Mouse (Mus musculus) adrenal gland, adult 18-20 months (tissue): ENCODE data around the gene Arhgef10l. TPM values are rescaled to one million over a fixed set of nuclear protein-coding genes. Genes with fewer than 3 reads are reported as not detected.

ENCODE experiments used
- DNase-seq, 2 experiments: peaks; one replicate each; pipeline ENCODE4 v3.0.0; 2021 to 2022; ENCODE audit warnings: low spot score in 2 of 2
- total RNA-seq, 2 experiments: library from RNA; stranded (reverse); gene quantifications; 1 replicate in 1 of 2; 2 replicates in 1 of 2; pipeline ENCODE4 v1.2.3; 2021

Gene Arhgef10l
- total RNA-seq, 2 experiments from 2014 or later, result 6.7 to 10.7 TPM

GRCm38 (mm10) chr4:140662453-140662852, 3.4 kb downstream of the Arhgef10l start:
- DNase-seq, result no peak

- DNase-seq, result no peak
These were observed 4.3 kb downstream of the Arhgef10l start for GRCm38 (mm10) chr4:140661406-140662022.

GRCm38 (mm10) chr4:140657681-140658575, 7.9 kb downstream of the Arhgef10l start:
- DNase-seq, result peak; percentile 60 to 67

GRCm38 (mm10) chr4:140656529-140656928, 9.3 kb downstream of the Arhgef10l start:
- DNase-seq, result no peak

GRCm38 (mm10) chr4:140654798-140655197, 11.0 kb downstream of the Arhgef10l start:
- no peak for DNase-seq

- no peak for DNase-seq
These were observed 11.8 kb downstream of the Arhgef10l start for GRCm38 (mm10) chr4:140653835-140654583.

GRCm38 (mm10) chr4:140649731-140650130, 16.1 kb downstream of the Arhgef10l start:
- DNase-seq, result no peak

- DNase-seq, result no peak
These were observed 16.6 kb downstream of the Arhgef10l start for GRCm38 (mm10) chr4:140649207-140649591.

GRCm38 (mm10) chr4:140648443-140649206, 17.2 kb downstream of the Arhgef10l start:
- peak in 1 of 2 experiments; percentile 37 for DNase-seq

GRCm38 (mm10) chr4:140647711-140648421, 17.9 kb downstream of the Arhgef10l start:
- DNase-seq, result no peak

- DNase-seq, result no peak
These were observed 20.2 kb downstream of the Arhgef10l start for GRCm38 (mm10) chr4:140645638-140646037.

GRCm38 (mm10) chr4:140644701-140645100, 21.1 kb downstream of the Arhgef10l start:
- DNase-seq, result no peak

GRCm38 (mm10) chr4:140644276-140644675, 21.5 kb downstream of the Arhgef10l start:
- DNase-seq, result no peak

- no peak for DNase-seq
These were observed 23.4 kb downstream of the Arhgef10l start for GRCm38 (mm10) chr4:140642378-140642777.

- DNase-seq, result no peak
These were observed 24.3 kb downstream of the Arhgef10l start for GRCm38 (mm10) chr4:140641414-140641918.

GRCm38 (mm10) chr4:140640668-140641067, 25.1 kb downstream of the Arhgef10l start:
- no peak for DNase-seq

- DNase-seq, result no peak
These were observed 25.6 kb downstream of the Arhgef10l start for GRCm38 (mm10) chr4:140640242-140640523.

- no peak for DNase-seq
These were observed 26.2 kb downstream of the Arhgef10l start for GRCm38 (mm10) chr4:140639431-140640241.

GRCm38 (mm10) chr4:140638591-140638990, 27.2 kb downstream of the Arhgef10l start:
- DNase-seq, result no peak
